Mouse (Mus musculus) E14TG2a.4 (cell line): ENCODE results near the gene Hist1h2ae.
"Not testable (repeated sequence)": the region's sequence is repeated elsewhere in the genome, so short reads cannot be mapped to it uniquely, and the experiment has no call there.

Experiments used
- CTCF ChIP-seq: conservative IDR thresholded peaks from 2 replicates; pipeline ENCODE4 v1.5.1; 2014; ENCODE audit warnings: low read length
- NANOG ChIP-seq: IDR thresholded peaks from 2 replicates; pipeline ENCODE4 v1.6.1; 2014; ENCODE audit warnings: borderline replicate concordance, low read length, mixed read lengths

GRCm38 (mm10) chr13:23560699-23561098 is 10.3 kb downstream of the Hist1h2ae start:
- not testable (repeated sequence) for TF ChIP-seq CTCF, NANOG
